Mouse (Mus musculus) C2C12 (cell line): Measurements from ENCODE around the gene Ranbp17.

Experiments used
- CTCF ChIP-seq: IDR thresholded peaks from one replicate; pipeline ENCODE4 v1.5.1; 2011; ENCODE audit not compliant: control insufficient read depth, insufficient read depth, insufficient read length
- MAX ChIP-seq: IDR thresholded peaks from one replicate; pipeline ENCODE4 v1.6.1; 2011; ENCODE audit warnings: mild to moderate bottlenecking, control low read depth
- MYOD1 ChIP-seq: IDR thresholded peaks from one replicate; pipeline ENCODE4 v1.6.1; 2011; ENCODE audit warnings: low read depth; ENCODE audit not compliant: control insufficient read depth, insufficient read length
- MYOG ChIP-seq: IDR thresholded peaks from one replicate; pipeline ENCODE4 v1.6.1; 2011; ENCODE audit not compliant: control insufficient read depth, insufficient read length; ENCODE audit errors: extremely low read depth

DNA sequence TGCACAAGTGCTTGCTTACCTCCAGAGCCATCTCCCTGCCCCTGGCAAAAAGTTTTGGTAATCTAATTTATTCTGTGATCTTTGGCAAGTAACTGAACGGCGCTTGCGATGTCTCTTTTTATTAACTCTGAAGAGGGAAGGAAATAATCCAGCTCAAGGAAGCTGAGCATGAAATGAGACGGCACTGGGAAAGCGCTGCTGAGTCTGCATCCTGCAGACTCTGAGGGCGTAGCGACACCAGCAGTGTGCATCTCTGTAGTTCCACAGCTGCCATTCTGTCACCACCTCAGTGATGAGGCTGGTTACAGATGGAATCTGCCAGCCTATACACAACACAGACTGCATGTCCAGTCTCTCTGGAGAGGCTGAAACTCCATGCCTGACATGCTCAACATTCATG is 292.8 kb downstream of the Ranbp17 start:
- TF ChIP-seq CTCF (no peak), MAX (no peak), MYOD1 (no peak), MYOG (no peak)
